In genomic region chr12:11455549-11456194, GRCm38 (mm10) we compare ENCODE assay signal across 9 mouse cellular contexts. TPM values are rescaled to one million over a fixed set of nuclear protein-coding genes. Genes with fewer than 3 reads are reported as not detected.
A peak's percentile ranks its signal among the peaks of the same experiment; 100 is the strongest.
DNase-seq lines count a peak whose midpoint lies in the region; ATAC-seq and TF ChIP-seq lines count a peak whose summit lies in the region.
"Had no signal": no experiment of that assay in that cellular context is flagged by ENCODE, and none has a peak within 500 bp of the region (broad histone marks: within the 10 kb centered on the region; RNA-seq: fewer than 3 reads in every experiment).

Gene Rad51ap2, plus strand, starts transcription at chr12:11456079.

- peak; percentile 97 for DNase-seq in Muller cell, postnatal 12 days (ENCODE audit: inconsistent ontology term)
- peak; percentile 98 for DNase-seq in cerebellum, adult 9-10 months
- DNase-seq in layer of hippocampus, adult 9-10 months (ENCODE audit: low spot score) = peak; percentile 51
- DNase-seq in lung, embryonic 14.5 days = peak; percentile 91
- DNase-seq in ovary, postnatal 10 days (ENCODE audit: low spot score) = peak; percentile 70
- DNase-seq in thymus, postnatal 25 days = peak; percentile 32

- H3K9me3 ChIP-seq in lung, embryonic 14.5 days (ENCODE audit: low read depth, low read length) = no peaks in the 10 kb centered on the region

- no peak; the same call in 1 of the 2 replicates for TF ChIP-seq CTCF in lung, embryonic 14.5 days (IDR thresholded peaks at IDR 0.05; ENCODE audit: low read depth)

- peak; percentile 89 for ATAC-seq in frontal cortex, adult (ENCODE audit: low TSS enrichment)
- ATAC-seq in hematopoietic stem cell, adult 5-6 weeks (replicated peaks in 1 of 2; ENCODE audit: insufficient read depth in 1 of 2, low FRiP score in 2 of 2, low TSS enrichment in 1 of 2, low read depth in 1 of 2, poor library complexity in 2 of 2, severe bottlenecking in 2 of 2) = peak; percentile 89 to 95
- ATAC-seq in lung, embryonic 14.5 days (ENCODE audit: insufficient read depth) = peak; percentile 99

- H3K4me2 ChIP-seq in lung, embryonic 14.5 days = peak within 1 kb of the TSS; percentile 89

- H3K36me3 ChIP-seq in lung, embryonic 14.5 days (ENCODE audit: insufficient read depth) = no peaks in the 10 kb centered on the region

- H3K27me3 ChIP-seq in lung, embryonic 14.5 days (ENCODE audit: insufficient read depth, low read length) = no peaks in the 10 kb centered on the region

- H3K9ac ChIP-seq in lung, embryonic 14.5 days = peak within 1 kb of the TSS; percentile 48

- no peak within 1 kb of the TSS for H3K27ac ChIP-seq in lung, embryonic 14.5 days (ENCODE audit: low read depth)

- peak within 1 kb of the TSS; percentile 48 for H3K4me3 ChIP-seq in lung, embryonic 14.5 days (ENCODE audit: low read depth, low read length)

- no peaks in the 10 kb centered on the region for H3K4me1 ChIP-seq in lung, embryonic 14.5 days (ENCODE audit: insufficient read depth)

- 1% methylated on average over 36 of the region's 40 CpGs for WGBS in lung, embryonic 14.5 days

RNA-seq across cellular contexts. Expression of gene Rad51ap2, which starts in this region (rescaled TPM):
- total RNA-seq in hematopoietic stem cell, adult 5-6 weeks (2017) = not detected in 2 replicates
- 0.59 and 0.61 TPM in 2 replicates for polyA plus RNA-seq in lung, embryonic 14.5 days (2014; fragmentation: Nextera tagmentation; extraction: Ambion mirVana)
- total RNA-seq: MEL had no signal

Comparison
In these comparisons a context has a peak if more than half of its experiments do, and no peak if none do; other contexts are left out.
1. Peak in ATAC-seq in hematopoietic stem cell, adult 5-6 weeks; RNA of the gene not detected or under 1 TPM.
2. Peak in DNase-seq, ATAC-seq, H3K4me3 ChIP-seq, H3K9ac ChIP-seq and H3K4me2 ChIP-seq in lung, embryonic 14.5 days; RNA of the gene not detected or under 1 TPM.
3. DNase-seq: peak in every context shown above with its lines; median percentile 98 in cerebellum, adult 9-10 months; 97 in Muller cell, postnatal 12 days; 91 in lung, embryonic 14.5 days; 70 in ovary, postnatal 10 days; 51 in layer of hippocampus, adult 9-10 months; 32 in thymus, postnatal 25 days.